ENCODE assay signal across 24 mouse cellular contexts in the genomic region with DNA sequence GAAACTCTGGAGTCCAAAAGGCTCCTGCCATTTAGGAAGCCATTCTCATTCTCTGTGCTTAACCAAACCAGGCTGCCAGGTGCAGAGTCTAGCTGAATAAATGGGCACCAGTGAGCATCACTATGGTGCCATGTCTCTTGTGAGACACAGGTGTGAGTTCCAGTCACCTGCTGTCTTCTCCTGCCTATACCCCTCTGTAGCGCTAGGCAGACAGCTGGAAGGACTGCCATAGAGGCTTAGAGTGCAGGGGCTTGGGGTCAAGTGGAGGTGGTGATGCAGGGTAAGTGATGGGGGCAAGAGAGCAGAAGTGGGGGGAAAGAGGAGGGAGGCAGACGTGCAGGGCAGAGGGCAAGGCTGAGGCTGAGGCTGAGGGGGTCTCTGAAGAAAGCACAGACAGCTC.
A peak's percentile ranks its signal among the peaks of the same experiment; 100 is the strongest.
DNase-seq lines count a peak whose midpoint lies in the region; ATAC-seq and TF ChIP-seq lines count a peak whose summit lies in the region.
"Had no signal": no experiment of that assay in that cellular context is flagged by ENCODE, and none has a peak within 500 bp of the region (broad histone marks: within the 10 kb centered on the region; RNA-seq: fewer than 3 reads in every experiment).

No protein-coding gene starts in this region.

- no peak overlapping the region for H3K9ac ChIP-seq in kidney, embryonic 15.5 days
- H3K9ac ChIP-seq: embryonic facial prominence, embryonic 12.5 days; forebrain, embryonic 13.5 days; forebrain, embryonic 15.5 days had no signal

- no peak for TF ChIP-seq CTCF in gastrocnemius, adult 2 months (IDR thresholded peaks at IDR 0.05)

- no peaks in the 10 kb centered on the region for H3K27me3 ChIP-seq in heart, embryonic 10.5 days (ENCODE audit: insufficient read depth, poor library complexity, severe bottlenecking)
- H3K27me3 ChIP-seq in kidney, embryonic 15.5 days, result no peaks in the 10 kb centered on the region
- H3K27me3 ChIP-seq: CH12.LX; embryonic facial prominence, embryonic 12.5 days; forebrain, embryonic 13.5 days; forebrain, embryonic 15.5 days; Patski had no signal

- H3K27ac ChIP-seq in gastrocnemius, adult 2 months, result peak overlapping the region; percentile 68; the same call in 1 of the 2 replicates
- H3K27ac ChIP-seq in heart, embryonic 10.5 days, result no peak overlapping the region
- no peak overlapping the region for H3K27ac ChIP-seq in kidney, embryonic 15.5 days
- H3K27ac ChIP-seq: embryonic facial prominence, embryonic 10.5 days; embryonic facial prominence, embryonic 12.5 days; forebrain, embryonic 13.5 days; forebrain, embryonic 15.5 days had no signal

- H3K4me2 ChIP-seq in kidney, embryonic 15.5 days, result no peak overlapping the region
- H3K4me2 ChIP-seq: embryonic facial prominence, embryonic 12.5 days; forebrain, embryonic 13.5 days; forebrain, embryonic 15.5 days had no signal

- 0 out of 2 replicates have a peak, but pooled peaks have one; percentile 31 for ATAC-seq in kidney, embryonic 15.5 days (replicated peaks; ENCODE audit: low FRiP score)
- ATAC-seq: activated CD4-positive, CD25-positive, alpha-beta regulatory T cell, adult 4 months; CD4-positive, CD25-positive, alpha-beta regulatory T cell, adult 4 months; forebrain, embryonic 13.5 days; forebrain, embryonic 15.5 days; Patski had no signal

- H3K4me1 ChIP-seq in heart, embryonic 10.5 days, result peaks cover 13% of the 10 kb centered on the region
- H3K4me1 ChIP-seq in kidney, embryonic 15.5 days, result peaks cover 30% of the 10 kb centered on the region
- H3K4me1 ChIP-seq: forebrain, embryonic 13.5 days; forebrain, embryonic 15.5 days had no signal

- H3K4me3 ChIP-seq in gastrocnemius, adult 2 months, result no peak overlapping the region
- no peak overlapping the region for H3K4me3 ChIP-seq in heart, embryonic 10.5 days
- no peak overlapping the region for H3K4me3 ChIP-seq in kidney, embryonic 15.5 days (replicated peaks)
- H3K4me3 ChIP-seq: embryonic facial prominence, embryonic 10.5 days; embryonic facial prominence, embryonic 12.5 days; forebrain, embryonic 13.5 days; forebrain, embryonic 15.5 days had no signal

- H3K9me3 ChIP-seq in heart, embryonic 10.5 days, result no peaks in the 10 kb centered on the region
- no peaks in the 10 kb centered on the region for H3K9me3 ChIP-seq in kidney, embryonic 15.5 days (replicated peaks)
- H3K9me3 ChIP-seq: embryonic facial prominence, embryonic 10.5 days; embryonic facial prominence, embryonic 12.5 days; forebrain, embryonic 13.5 days; forebrain, embryonic 15.5 days; G1E had no signal

- no peaks in the 10 kb centered on the region for H3K36me3 ChIP-seq in heart, embryonic 10.5 days
- H3K36me3 ChIP-seq in kidney, embryonic 15.5 days, result no peaks in the 10 kb centered on the region
- H3K36me3 ChIP-seq: embryonic facial prominence, embryonic 10.5 days; embryonic facial prominence, embryonic 12.5 days; forebrain, embryonic 15.5 days; G1E had no signal

- intact Hi-C loops in gastrocnemius, adult 2 months (cut with DNase I), result no loop called here
- intact Hi-C loops in heart, postnatal 36 days (cut with DNase I), result no loop called here

- 58% methylated on average over 2 of the region's 2 CpGs for WGBS in heart, embryonic 10.5 days
- WGBS in kidney, embryonic 15.5 days, result 37% methylated on average over 2 of the region's 2 CpGs

- no peak for DNase-seq in gastrocnemius, adult 2 months
- DNase-seq in gastrocnemius, postnatal 4 days (ENCODE audit: low spot score in 2 of 2), result no peak
- peak; percentile 70 for DNase-seq in heart, embryonic 10.5 days (ENCODE audit: low spot score)
- no peak for DNase-seq in heart, postnatal 36 days
- no peak for DNase-seq in kidney, adult 8-10 months
- DNase-seq: adrenal gland, adult 8-10 months; adrenal gland, postnatal 14 days; adrenal gland, postnatal 36 days; B cell, adult 2 months; cerebellum, adult 11-12 months; cerebellum, adult 2 months; cerebellum, adult 9-10 months; cerebellum, postnatal 10 days; cerebellum, postnatal 25 days had no signal
